Mouse (Mus musculus) MEL (cell line): ENCODE results near the gene Eef2. TPM values are rescaled to one million over a fixed set of nuclear protein-coding genes. Genes with fewer than 3 reads are reported as not detected.

ENCODE experiments used
- DNase-seq: peaks from one replicate; pipeline ENCODE4 v3.0.0; 2011; ENCODE audit warnings: low read depth, low spot score
- H3K27ac ChIP-seq: 2 replicates; pipeline ENCODE4 v1.5.1; 2012; ENCODE audit warnings: low read depth, mild to moderate bottlenecking, control low read depth, low read length, moderate library complexity; ENCODE audit not compliant: control insufficient read depth
- H3K27me3 ChIP-seq, 2 experiments: fragments of 150-350 bp in 1 of 2; sonication (generic) in 1 of 2; 2 replicates each; pipeline ENCODE4 v1.6.1; 2012; ENCODE audit warnings: low read length in 2 of 2, mild to moderate bottlenecking in 2 of 2, improper control_type of control experiment in 1 of 2, moderate library complexity in 1 of 2; ENCODE audit not compliant: insufficient read depth in 2 of 2, control insufficient read depth in 1 of 2
- H3K36me3 ChIP-seq, 2 experiments: 2 replicates each; pipeline ENCODE4 v1.6.1; 2012 to 2014; ENCODE audit warnings: low read length in 2 of 2, improper control_type of control experiment in 1 of 2, inconsistent platforms in 1 of 2, mild to moderate bottlenecking in 1 of 2; ENCODE audit not compliant: insufficient read depth in 2 of 2, control insufficient read depth in 1 of 2
- H3K4me1 ChIP-seq, 2 experiments: fragments of 150-350 bp in 1 of 2; sonication (generic) in 1 of 2; 2 replicates each; pipeline ENCODE4 v1.6.1; 2012; ENCODE audit warnings: low read length in 2 of 2, improper control_type of control experiment in 1 of 2, mild to moderate bottlenecking in 1 of 2; ENCODE audit not compliant: insufficient read depth in 2 of 2, control insufficient read depth in 1 of 2
- H3K4me3 ChIP-seq, 2 experiments: fragments of 150-350 bp in 1 of 2; sonication (generic) in 1 of 2; 2 replicates each; pipeline ENCODE4 v1.5.1; 2012; ENCODE audit warnings: low read depth in 2 of 2, low read length in 2 of 2, mild to moderate bottlenecking in 2 of 2, moderate library complexity in 2 of 2, control low read depth in 1 of 2, improper control_type of control experiment in 1 of 2; ENCODE audit not compliant: control insufficient read depth in 1 of 2, insufficient read depth in 1 of 2
- H3K79me2 ChIP-seq: 2 replicates; pipeline ENCODE4 v1.6.1; 2012; ENCODE audit warnings: mild to moderate bottlenecking, low read length, moderate library complexity; ENCODE audit not compliant: control insufficient read depth, poor library complexity, insufficient read depth
- H3K9ac ChIP-seq: 2 replicates; pipeline ENCODE4 v1.6.1; 2012; ENCODE audit warnings: low read depth, mild to moderate bottlenecking, control low read depth, low read length, moderate library complexity; ENCODE audit not compliant: control insufficient read depth, poor library complexity, severe bottlenecking
- H3K9me3 ChIP-seq: fragments of 150-350 bp; sonication (generic); replicated peaks from 2 replicates; pipeline ENCODE4 v1.6.1; 2012; ENCODE audit warnings: mild to moderate bottlenecking, low read length, improper control_type of control experiment, moderate library complexity; ENCODE audit not compliant: insufficient read depth
- BHLHE40 ChIP-seq: IDR thresholded peaks from 2 replicates; pipeline ENCODE4 v1.6.1; 2012; ENCODE audit warnings: low read depth, mild to moderate bottlenecking, inconsistent platforms, low read length, improper control_type of control experiment, borderline replicate concordance
- CHD1 ChIP-seq: IDR thresholded peaks from 2 replicates; pipeline ENCODE4 v1.6.1; 2012; ENCODE audit warnings: low read depth, mild to moderate bottlenecking, inconsistent platforms, low read length, improper control_type of control experiment
- CHD2 ChIP-seq: IDR thresholded peaks from 2 replicates; pipeline ENCODE4 v1.6.1; 2011; ENCODE audit warnings: low read length, improper control_type of control experiment
- ELF1 ChIP-seq: IDR thresholded peaks from 2 replicates; pipeline ENCODE4 v1.6.1; 2014; ENCODE audit warnings: low read depth, mild to moderate bottlenecking, inconsistent platforms, low read length, improper control_type of control experiment, moderate library complexity
- EP300 ChIP-seq, 2 experiments: IDR thresholded peaks; 2 replicates each; pipeline ENCODE4 v1.6.1; 2011; ENCODE audit warnings: improper control_type of control experiment in 2 of 2, low read length in 2 of 2, low read depth in 1 of 2, mild to moderate bottlenecking in 1 of 2
- GABPA ChIP-seq: IDR thresholded peaks from 2 replicates; pipeline ENCODE4 v1.6.1; 2012; ENCODE audit warnings: low read depth, mild to moderate bottlenecking, inconsistent platforms, low read length, improper control_type of control experiment, moderate library complexity
- GATA1 ChIP-seq: IDR thresholded peaks from 2 replicates; pipeline ENCODE4 v1.6.1; 2011; ENCODE audit warnings: low read depth, low read length, improper control_type of control experiment
- HCFC1 ChIP-seq: IDR thresholded peaks from 2 replicates; pipeline ENCODE4 v1.6.1; 2012; ENCODE audit warnings: low read depth, mild to moderate bottlenecking, inconsistent platforms, low read length, improper control_type of control experiment, moderate library complexity
- JUND ChIP-seq: IDR thresholded peaks from 2 replicates; pipeline ENCODE4 v1.6.1; 2011; ENCODE audit warnings: low read depth, mild to moderate bottlenecking, improper control_type of control experiment, low read length
- MAFK ChIP-seq: IDR thresholded peaks from 2 replicates; pipeline ENCODE4 v1.6.1; 2011; ENCODE audit warnings: low read depth, mild to moderate bottlenecking, low read length, improper control_type of control experiment, borderline replicate concordance
- MAZ ChIP-seq: IDR thresholded peaks from 2 replicates; pipeline ENCODE4 v1.6.1; 2012; ENCODE audit warnings: low read depth, mild to moderate bottlenecking, inconsistent platforms, low read length, improper control_type of control experiment
- MEF2A ChIP-seq: IDR thresholded peaks from 2 replicates; pipeline ENCODE4 v1.6.1; 2014; ENCODE audit warnings: low read depth, mild to moderate bottlenecking, inconsistent platforms, low read length, improper control_type of control experiment; ENCODE audit not compliant: poor library complexity, insufficient replicate concordance, severe bottlenecking; ENCODE audit errors: extremely low read depth
- MXI1 ChIP-seq: IDR thresholded peaks from 2 replicates; pipeline ENCODE4 v1.6.1; 2011; ENCODE audit warnings: mild to moderate bottlenecking, low read depth, low read length, improper control_type of control experiment
- NELFE ChIP-seq: IDR thresholded peaks from 2 replicates; pipeline ENCODE4 v1.6.1; 2011; ENCODE audit warnings: low read depth, low read length, improper control_type of control experiment
- POLR2A ChIP-seq, 2 experiments: IDR thresholded peaks; 2 replicates each; pipeline ENCODE4 v1.6.1; 2011 to 2012; ENCODE audit warnings: low read length in 2 of 2, mild to moderate bottlenecking in 2 of 2, control low read depth in 1 of 2, improper control_type of control experiment in 1 of 2, low read depth in 1 of 2, moderate library complexity in 1 of 2; ENCODE audit not compliant: control insufficient read depth in 1 of 2, insufficient read depth in 1 of 2, poor library complexity in 1 of 2
- POLR2AphosphoS5 ChIP-seq: IDR thresholded peaks from 2 replicates; pipeline ENCODE4 v1.6.1; 2012; ENCODE audit warnings: low read depth, borderline replicate concordance, mild to moderate bottlenecking, inconsistent platforms, low read length, moderate library complexity, mixed read lengths
- SMC3 ChIP-seq: IDR thresholded peaks from 2 replicates; pipeline ENCODE4 v1.6.1; 2011; ENCODE audit warnings: low read depth, low read length, improper control_type of control experiment
- TAL1 ChIP-seq: IDR thresholded peaks from 2 replicates; pipeline ENCODE4 v1.6.1; 2012; ENCODE audit warnings: mild to moderate bottlenecking, inconsistent platforms, low read length, moderate library complexity, mixed read lengths
- TBP ChIP-seq: IDR thresholded peaks from 2 replicates; pipeline ENCODE4 v1.8.0; 2011; ENCODE audit warnings: low read depth, low read length, improper control_type of control experiment
- TCF12 ChIP-seq: IDR thresholded peaks from 2 replicates; pipeline ENCODE4 v1.6.1; 2014; ENCODE audit warnings: low read depth, mild to moderate bottlenecking, inconsistent platforms, low read length, improper control_type of control experiment, moderate library complexity
- UBTF ChIP-seq: IDR thresholded peaks from 2 replicates; pipeline ENCODE4 v1.6.1; 2012; ENCODE audit warnings: low read depth, mild to moderate bottlenecking, inconsistent platforms, low read length, improper control_type of control experiment, moderate library complexity, borderline replicate concordance; ENCODE audit not compliant: insufficient read depth
- ZNF384 ChIP-seq: IDR thresholded peaks from 2 replicates; pipeline ENCODE4 v1.6.1; 2012; ENCODE audit warnings: low read depth, mild to moderate bottlenecking, inconsistent platforms, low read length, improper control_type of control experiment
- polyA plus RNA-seq, 2 experiments: library from polyadenylated mRNA; stranded (reverse) in 1 of 2; unstranded in 1 of 2; fragments of >175 nt in 1 of 2; fragments of >200 nt in 1 of 2; gene quantifications; 2 replicates each; pipeline versions ENCODE4 v1.2.1 to v1.2.4; 2012; ENCODE audit warnings: low replicate concordance in 2 of 2, low read depth in 1 of 2; ENCODE audit not compliant: insufficient read length in 2 of 2, insufficient read depth in 1 of 2, missing spikeins in 1 of 2
- total RNA-seq: library from RNA; depleted of rRNA; stranded (reverse); fragments of 300-350 nt; gene quantifications from 2 replicates; pipeline ENCODE4 v1.2.3, GENCODE M21; 2012

The Eef2 gene
- total and polyA plus RNA-seq, 3 experiments = 2,863 to 4,586 (median 3,442) TPM

GRCm38 (mm10) chr10:81184765-81185164 lies 8.3 kb downstream of the Eef2 start:
- peaks cover 0 to 5% of the 10 kb centered on the region in 2 experiments; a peak in 1 of 4 replicates for H3K4me1 ChIP-seq
- H3K9me3 ChIP-seq = no peaks in the 10 kb centered on the region
- H3K9ac ChIP-seq = no peak overlapping the region
- no peaks in the 10 kb centered on the region for H3K27me3 ChIP-seq
- H3K27ac ChIP-seq = no peak overlapping the region
- H3K36me3 ChIP-seq = peaks cover 0 to 1% of the 10 kb centered on the region in 2 experiments; a peak in 1 of 4 replicates
- H3K4me3 ChIP-seq = no peak overlapping the region
- no peak for DNase-seq
- H3K79me2 ChIP-seq = peaks cover 11% of the 10 kb centered on the region
- no peak for TF ChIP-seq TAL1
- no peak for TF ChIP-seq GATA1
- no peak for TF ChIP-seq CHD2
- TF ChIP-seq EP300 (IDR thresholded peaks at IDR 0.05; ENCODE audit: low read depth in 1 of 2, low read length in 2 of 2) = no peak
- no peak for TF ChIP-seq BHLHE40
- TF ChIP-seq SMC3 = no peak
- TF ChIP-seq ZNF384 = no peak

- H3K27me3 ChIP-seq = no peaks in the 10 kb centered on the region
- no peak for TF ChIP-seq TBP
- TF ChIP-seq BHLHE40 = no peak
- no peak for TF ChIP-seq ELF1
- no peak for TF ChIP-seq NELFE
- TF ChIP-seq JUND = no peak
- no peak for TF ChIP-seq POLR2A (IDR thresholded peaks at IDR 0.05; ENCODE audit: control insufficient read depth in 1 of 2, insufficient read depth in 1 of 2, low read depth in 1 of 2, low read length in 2 of 2, poor library complexity in 1 of 2)
- TF ChIP-seq POLR2AphosphoS5 = no peak
- no peak for TF ChIP-seq ZNF384
- no peak for TF ChIP-seq EP300 (IDR thresholded peaks at IDR 0.05; ENCODE audit: low read depth in 1 of 2, low read length in 2 of 2)
- TF ChIP-seq MXI1 = no peak
- no peak for TF ChIP-seq MEF2A
- no peak for TF ChIP-seq SMC3
- TF ChIP-seq GABPA = no peak
- no peak for TF ChIP-seq MAZ
- no peak for TF ChIP-seq MAFK
- no peak for TF ChIP-seq CHD2
- TF ChIP-seq HCFC1 = no peak
- TF ChIP-seq TCF12 = no peak
- no peak for TF ChIP-seq CHD1
- no peak for TF ChIP-seq UBTF
- no peak overlapping the region for H3K4me3 ChIP-seq
- DNase-seq = no peak
- H3K27ac ChIP-seq = no peak overlapping the region
- H3K4me1 ChIP-seq = peaks cover 0 to 16% of the 10 kb centered on the region in 2 experiments; a peak in 3 of 4 replicates
- peaks cover 8% of the 10 kb centered on the region for H3K79me2 ChIP-seq
- H3K9ac ChIP-seq = no peak overlapping the region
- no peaks in the 10 kb centered on the region for H3K9me3 ChIP-seq
- H3K36me3 ChIP-seq = no peaks in the 10 kb centered on the region; a peak in 1 of 4 replicates
These were observed 10.7 kb downstream of the Eef2 start for GRCm38 (mm10) chr10:81187161-81187560.
